Mouse (Mus musculus) liver, embryonic 14.5 days (tissue): ENCODE data around the gene Lyrm2. TPM values are rescaled to one million over a fixed set of nuclear protein-coding genes. Genes with fewer than 3 reads are reported as not detected.
A peak's percentile ranks its signal among the peaks of the same experiment; 100 is the strongest.

ENCODE experiments used
- ATAC-seq: fragments of 200-750 bp; cut with Nextera tagmentation; 2 replicates; pipeline ENCODE4 v1.8.0; 2017; ENCODE audit warnings: moderate number of reproducible peaks, mild to moderate bottlenecking, moderate library complexity; ENCODE audit not compliant: insufficient read depth
- DNase-seq, 3 experiments: peaks; one replicate each; pipeline ENCODE4 v3.0.0-alpha.2; 2012 to 2013; ENCODE audit warnings: low read depth in 3 of 3, low spot score in 3 of 3
- H3K27ac ChIP-seq: fragments of 300-500 bp; sonication (generic); 2 replicates; pipeline ENCODE4 v1.5.1; 2014; ENCODE audit warnings: moderate library complexity, mild to moderate bottlenecking, control low read depth, inconsistent platforms
- H3K27me3 ChIP-seq: fragments of 300-500 bp; sonication (generic); 2 replicates; pipeline ENCODE4 v1.6.1; 2014; ENCODE audit warnings: mild to moderate bottlenecking, low read length, moderate library complexity; ENCODE audit not compliant: control insufficient read depth, insufficient read depth
- H3K36me3 ChIP-seq: fragments of 300-500 bp; sonication (generic); replicated peaks from 2 replicates; pipeline ENCODE4 v1.6.1; 2014; ENCODE audit warnings: low read depth; ENCODE audit not compliant: control insufficient read depth, insufficient read depth
- H3K4me1 ChIP-seq, 2 experiments: fragments of 200-500 bp in 1 of 2; fragments of 300-500 bp in 1 of 2; sonication (generic) in 1 of 2; replicated peaks; 2 replicates each; pipeline ENCODE4 v1.6.1; 2012 to 2014; ENCODE audit warnings: antibody characterized with exemption in 1 of 2, inconsistent platforms in 1 of 2, low read length in 1 of 2; ENCODE audit not compliant: control insufficient read depth in 2 of 2, insufficient read depth in 2 of 2
- H3K4me2 ChIP-seq: fragments of 300-500 bp; sonication (generic); 2 replicates; pipeline ENCODE4 v1.6.1; 2014; ENCODE audit warnings: low read depth, mild to moderate bottlenecking, control low read depth, moderate library complexity
- H3K4me3 ChIP-seq, 2 experiments: fragments of 200-500 bp in 1 of 2; fragments of 300-500 bp in 1 of 2; sonication (generic) in 1 of 2; 2 replicates each; pipeline ENCODE4 v1.5.1; 2012 to 2014; ENCODE audit warnings: low read depth in 2 of 2, low read length in 2 of 2, mild to moderate bottlenecking in 2 of 2, control low read depth in 1 of 2, inconsistent platforms in 1 of 2, moderate library complexity in 1 of 2; ENCODE audit not compliant: insufficient read depth in 1 of 2
- H3K9ac ChIP-seq: fragments of 300-500 bp; sonication (generic); replicated peaks from 2 replicates; pipeline ENCODE4 v1.6.1; 2014; ENCODE audit warnings: mild to moderate bottlenecking, control low read depth, moderate library complexity
- H3K9me3 ChIP-seq: fragments of 300-500 bp; sonication (generic); 2 replicates; pipeline ENCODE4 v1.6.1; 2016; ENCODE audit warnings: low read length, mixed read lengths; ENCODE audit not compliant: control insufficient read depth
- CTCF ChIP-seq: IDR thresholded peaks from 2 replicates; pipeline ENCODE4 v1.5.1; 2016; ENCODE audit warnings: antibody characterized with exemption, low read depth, control low read depth
- EP300 ChIP-seq: IDR thresholded peaks from 2 replicates; pipeline ENCODE4 v1.6.1; 2016; ENCODE audit warnings: antibody characterized with exemption, low read depth
- WGBS: fragments of 180-500 bp; shearing (Covaris S2); extraction: QIAGEN DNeasy Blood & Tissue Kit; methylation state at CpG from one replicate; pipeline ENCODE4 v1.1.7; 2014; ENCODE audit not compliant: insufficient replicate concordance; 5-methylcytosine and 5-hydroxymethylcytosine counted together
- polyA plus RNA-seq, 2 experiments: library from polyadenylated mRNA; depleted of rRNA in 1 of 2; stranded (reverse) in 1 of 2; unstranded in 1 of 2; fragments of >200 nt; fragmentation: Nextera tagmentation in 1 of 2; extraction: Ambion mirVana in 1 of 2; gene quantifications; 2 replicates each; pipeline versions ENCODE4 v1.2.1 to v1.2.3; 2012 to 2014

Lyrm2 gene
- polyA plus RNA-seq, 2 experiments = 23.3 to 33.8 TPM

- peak; percentile 43 for TF ChIP-seq CTCF
- TF ChIP-seq EP300 = no peak
- H3K9ac ChIP-seq = no peak overlapping the region
- H3K36me3 ChIP-seq = peaks cover 6% of the 10 kb centered on the region
- no peak for DNase-seq
- no peak overlapping the region for H3K4me3 ChIP-seq
- ATAC-seq = no peak
- 79% methylated on average over 7 of the region's 7 CpGs for WGBS
- no peaks in the 10 kb centered on the region for H3K4me1 ChIP-seq
- H3K27ac ChIP-seq = no peak overlapping the region
- no peak overlapping the region for H3K4me2 ChIP-seq
- H3K27me3 ChIP-seq = no peaks in the 10 kb centered on the region
- H3K9me3 ChIP-seq = no peaks in the 10 kb centered on the region
Observed at GRCm38 (mm10) chr4:32770284-32770810, 29.7 kb upstream of the Lyrm2 start.

- TF ChIP-seq CTCF = no peak
- no peak for TF ChIP-seq EP300
- Histone ChIP-seq H3K9ac (no peak overlapping the region), H3K4me2 (no peak overlapping the region), H3K9me3 (no peaks in the 10 kb centered on the region), H3K27ac (no peak overlapping the region), H3K36me3 (no peaks in the 10 kb centered on the region; the same call in 1 of the 2 replicates), H3K4me1 (no peaks in the 10 kb centered on the region), H3K4me3 (no peak overlapping the region), H3K27me3 (no peaks in the 10 kb centered on the region)
- DNase-seq = no peak
- 0 out of 2 replicates have a peak, but pooled peaks have one; percentile 21 for ATAC-seq
- 54% methylated on average over 4 of the region's 4 CpGs for WGBS
Observed at GRCm38 (mm10) chr4:32779996-32780395, 20.1 kb upstream of the Lyrm2 start.

- H3K4me3 ChIP-seq = no peak overlapping the region
- no peaks in the 10 kb centered on the region for H3K27me3 ChIP-seq
- no peaks in the 10 kb centered on the region for H3K4me1 ChIP-seq
- ATAC-seq (no peak), DNase-seq (no peak)
- H3K9me3 ChIP-seq = no peaks in the 10 kb centered on the region
- 50% methylated on average over 1 of the region's 1 CpGs for WGBS
- H3K36me3 ChIP-seq = no peaks in the 10 kb centered on the region
- TF ChIP-seq EP300 = no peak
- TF ChIP-seq CTCF = no peak
- H3K9ac ChIP-seq = no peak overlapping the region
- no peak overlapping the region for H3K27ac ChIP-seq
- no peak overlapping the region for H3K4me2 ChIP-seq
Observed at GRCm38 (mm10) chr4:32787110-32787509, 12.9 kb upstream of the Lyrm2 start.

- no peak for DNase-seq
- Histone ChIP-seq H3K9me3 (no peaks in the 10 kb centered on the region), H3K4me3 (no peak overlapping the region), H3K27me3 (no peaks in the 10 kb centered on the region), H3K4me1 (no peaks in the 10 kb centered on the region), H3K9ac (no peak overlapping the region), H3K27ac (no peak overlapping the region), H3K4me2 (no peak overlapping the region), H3K36me3 (no peaks in the 10 kb centered on the region)
- no peak for ATAC-seq
- TF ChIP-seq EP300 = no peak
- no peak for TF ChIP-seq CTCF
- 63% methylated on average over 4 of the region's 4 CpGs for WGBS
Observed at GRCm38 (mm10) chr4:32789020-32789419, 11.0 kb upstream of the Lyrm2 start.

- H3K4me1 ChIP-seq = peaks cover 3 to 9% of the 10 kb centered on the region in 2 experiments; a peak in 3 of 4 replicates
- no peak overlapping the region for H3K9ac ChIP-seq
- no peaks in the 10 kb centered on the region for H3K27me3 ChIP-seq
- H3K4me3 ChIP-seq = no peak overlapping the region
- WGBS = 88% methylated on average over 4 of the region's 4 CpGs
- ATAC-seq = no peak
- H3K4me2 ChIP-seq = peak overlapping the region; percentile 19; the same call in 1 of the 2 replicates
- H3K27ac ChIP-seq = no peak overlapping the region
- H3K9me3 ChIP-seq = no peaks in the 10 kb centered on the region
- DNase-seq = no peak
- TF ChIP-seq EP300 (no peak), CTCF (no peak)
- no peaks in the 10 kb centered on the region for H3K36me3 ChIP-seq
Observed at GRCm38 (mm10) chr4:32798976-32799375, 1.1 kb upstream of the Lyrm2 start.
